Mouse (Mus musculus): Measurements from ENCODE around the gene Klhl30. TPM values are rescaled to one million over a fixed set of nuclear protein-coding genes. Genes with fewer than 3 reads are reported as not detected.

Klhl30 gene
- total RNA-seq, 2 experiments from 2014 or later: 0.09 to 0.12 TPM

Other genes with a start within 250 kb of the Klhl30 start
- not detected for gene Rbm44, start 205.9 kb upstream of the Klhl30 start, total RNA-seq (2021)
- 10 to 100 TPM; 51.3 to 53.0 TPM for gene Ramp1, start 171.2 kb upstream of the Klhl30 start, total RNA-seq (2021)
- gene Ube2f, start 100.7 kb upstream of the Klhl30 start, total RNA-seq (2021): 10 to 100 TPM; 57.2 to 57.4 TPM
- gene Scly, start 52.7 kb upstream of the Klhl30 start, total RNA-seq (2021): 10 to 100 TPM; 12.7 to 13.4 TPM
- under 1 TPM; 0.05 to 0.10 TPM for gene Espnl, start 28.9 kb upstream of the Klhl30 start, total RNA-seq (2021)
- under 1 TPM in 1 of 2 experiments, not detected in 1; 0.12 TPM for gene Erfe, start 15.4 kb downstream of the Klhl30 start, total RNA-seq (2021)
- gene Ilkap, start 47.8 kb downstream of the Klhl30 start, total RNA-seq (2021): 10 to 100 TPM; 63.6 to 63.7 TPM
- gene Hes6, start 63.0 kb downstream of the Klhl30 start, total RNA-seq (2021): 10 to 100 TPM; 20.6 to 21.9 TPM
- 10 to 100 TPM; 24.2 to 28.6 TPM for gene Per2, start 108.3 kb downstream of the Klhl30 start, total RNA-seq (2021)
- 10 to 100 TPM; 11.6 to 12.6 TPM for gene Traf3ip1, start 143.6 kb downstream of the Klhl30 start, total RNA-seq (2021)
- 10 to 100 TPM; 44.6 to 48.5 TPM for gene Asb1, start 189.5 kb downstream of the Klhl30 start, total RNA-seq (2021)

All from layer of hippocampus, postnatal 14 days (tissue).